ENCODE assay signal across 21 mouse cellular contexts in the genomic region with DNA sequence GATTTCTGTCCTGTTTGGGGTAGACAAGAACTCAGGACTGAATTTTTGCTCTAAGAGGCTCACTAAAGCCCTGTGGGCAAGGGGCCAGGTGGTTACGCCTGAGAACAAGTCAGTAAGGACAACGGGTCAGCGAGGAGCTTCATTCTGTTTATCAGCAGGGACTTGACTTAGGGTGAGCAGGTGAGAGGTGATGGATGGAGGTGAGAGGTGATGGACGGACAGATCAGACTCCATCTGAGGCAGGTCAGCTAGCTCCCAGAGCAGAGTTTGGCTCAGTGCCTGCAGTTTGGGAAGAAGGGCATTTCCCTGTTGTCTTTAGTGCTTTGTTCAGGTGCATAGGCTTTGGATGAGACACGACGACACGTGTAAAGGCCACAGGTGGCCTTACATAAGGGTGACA. TPM values are rescaled to one million over a fixed set of nuclear protein-coding genes. Genes with fewer than 3 reads are reported as not detected.
"Had no signal": no experiment of that assay in that cellular context is flagged by ENCODE, and none has a peak within 500 bp of the region (broad histone marks: within the 10 kb centered on the region; RNA-seq: fewer than 3 reads in every experiment).

No protein-coding gene starts in this region.

- H3K9ac ChIP-seq: lung, embryonic 15.5 days; midbrain, embryonic 13.5 days; midbrain, embryonic 15.5 days; neural tube, embryonic 12.5 days; stomach, embryonic 15.5 days had no signal

- H3K9me3 ChIP-seq: lung, embryonic 15.5 days; midbrain, embryonic 15.5 days; stomach, embryonic 15.5 days had no signal

- ATAC-seq: lung, postnatal 0 days; midbrain, embryonic 13.5 days; midbrain, embryonic 15.5 days had no signal

- H3K4me2 ChIP-seq: lung, embryonic 15.5 days; midbrain, embryonic 11.5 days; midbrain, embryonic 13.5 days; midbrain, embryonic 15.5 days; neural tube, embryonic 12.5 days; stomach, embryonic 15.5 days had no signal

- H3K4me1 ChIP-seq: lung, embryonic 15.5 days; megakaryocyte, embryonic 14.5 days; midbrain, embryonic 13.5 days; midbrain, embryonic 15.5 days; neural tube, embryonic 12.5 days; stomach, embryonic 15.5 days had no signal

- H3K36me3 ChIP-seq: lung, embryonic 15.5 days; midbrain, embryonic 13.5 days; midbrain, embryonic 15.5 days; neural tube, embryonic 12.5 days; stomach, embryonic 15.5 days had no signal

- H3K27me3 ChIP-seq: lung, embryonic 15.5 days; midbrain, embryonic 13.5 days; midbrain, embryonic 15.5 days; neural tube, embryonic 12.5 days; stomach, embryonic 15.5 days had no signal

- DNase-seq: lung, adult 2 months; lung, postnatal 14 days; lung, postnatal 36 days; right cerebral cortex, postnatal 14 days; thymus, adult 2 months; thymus, postnatal 25 days had no signal

- H3K4me3 ChIP-seq: lung, embryonic 15.5 days; megakaryocyte, embryonic 14.5 days; midbrain, embryonic 13.5 days; midbrain, embryonic 15.5 days; neural tube, embryonic 12.5 days; stomach, embryonic 15.5 days had no signal

- H3K27ac ChIP-seq: lung, embryonic 15.5 days; macrophage; midbrain, embryonic 13.5 days; midbrain, embryonic 15.5 days; neural tube, embryonic 12.5 days; stomach, embryonic 15.5 days; stomach, postnatal 0 days had no signal

RNA-seq across cellular contexts. Expression of gene Ctse, which starts 18.8 kb away (rescaled TPM):
- polyA plus RNA-seq: midbrain, embryonic 13.5 days; neural tube, embryonic 14.5 days had no signal

RNA-seq across cellular contexts. Expression of gene Avpr1b, which starts 20.3 kb away (rescaled TPM):
- polyA plus RNA-seq: lung, adult 2 months; lung, embryonic 15.5 days; lung, postnatal 0 days; macrophage; midbrain, embryonic 11.5 days; midbrain, embryonic 13.5 days; midbrain, embryonic 15.5 days; midbrain, postnatal 0 days; neural tube, embryonic 12.5 days; neural tube, embryonic 14.5 days; spleen, adult 2 months; stomach, embryonic 15.5 days; testis, adult 2 months; thymus, adult 2 months; urinary bladder, adult 2 months had no signal
